Mouse (Mus musculus) thymus, adult 2 months (tissue): ENCODE measurements around the gene Zdhhc6. TPM values are rescaled to one million over a fixed set of nuclear protein-coding genes. Genes with fewer than 3 reads are reported as not detected.

Source experiments
- DNase-seq: peaks from one replicate; pipeline ENCODE4 v3.0.0; 2021
- H3K27ac ChIP-seq: fragments of 200-500 bp; 2 replicates; pipeline ENCODE4 v1.5.1; 2012; ENCODE audit warnings: low read length, control low read depth; ENCODE audit not compliant: control insufficient read depth, insufficient read depth
- H3K27me3 ChIP-seq: fragments of 200-500 bp; 2 replicates; pipeline ENCODE4 v1.6.1; 2012; ENCODE audit warnings: mild to moderate bottlenecking, low read length, moderate library complexity, mixed read lengths; ENCODE audit not compliant: control insufficient read depth, insufficient read depth
- H3K36me3 ChIP-seq: fragments of 200-500 bp; 2 replicates; pipeline ENCODE4 v1.6.1; 2012; ENCODE audit warnings: mild to moderate bottlenecking, low read length, moderate library complexity; ENCODE audit not compliant: control insufficient read depth, insufficient read depth
- H3K4me1 ChIP-seq: fragments of 200-500 bp; replicated peaks from 2 replicates; pipeline ENCODE4 v1.6.1; 2012; ENCODE audit warnings: low read length; ENCODE audit not compliant: control insufficient read depth, insufficient read depth
- H3K4me3 ChIP-seq: fragments of 200-500 bp; 2 replicates; pipeline ENCODE4 v1.5.1; 2012; ENCODE audit warnings: mild to moderate bottlenecking, low read length, control low read depth, moderate library complexity; ENCODE audit not compliant: control insufficient read depth, insufficient read depth
- CTCF ChIP-seq: fragments of 200-500 bp; IDR thresholded peaks from 2 replicates; pipeline ENCODE4 v1.5.1; 2012; ENCODE audit warnings: mild to moderate bottlenecking, control low read depth, low read length, moderate library complexity, borderline replicate concordance; ENCODE audit not compliant: control insufficient read depth, poor library complexity, insufficient read depth; ENCODE audit errors: extremely low read depth
- POLR2A ChIP-seq: fragments of 200-500 bp; IDR thresholded peaks from 2 replicates; pipeline ENCODE4 v1.6.1; 2012; ENCODE audit warnings: mild to moderate bottlenecking, low read length, control low read depth, moderate library complexity; ENCODE audit not compliant: control insufficient read depth, poor library complexity, insufficient read depth; ENCODE audit errors: extremely low read depth
- WGBS: fragments of 180-500 bp; shearing (Covaris S2); methylation state at CpG from one replicate; pipeline ENCODE4 v1.1.7; 2018; 5-methylcytosine and 5-hydroxymethylcytosine counted together
- polyA plus RNA-seq: library from polyadenylated mRNA; depleted of rRNA; stranded (reverse); fragments of >200 nt; gene quantifications from 2 replicates; pipeline ENCODE4 v1.2.3, GENCODE M21; 2012

Zdhhc6 gene
- polyA plus RNA-seq, 1 experiment = 11.4 TPM

- no peak overlapping the region for H3K27ac ChIP-seq
- H3K4me3 ChIP-seq = no peak overlapping the region
- WGBS = 98% methylated on average over 2 of the region's 2 CpGs
- no peak for DNase-seq
- H3K27me3 ChIP-seq = no peaks in the 10 kb centered on the region
- no peaks in the 10 kb centered on the region for H3K4me1 ChIP-seq
- TF ChIP-seq POLR2A (no peak), CTCF (no peak)
- H3K36me3 ChIP-seq = peaks cover 28% of the 10 kb centered on the region
These were observed 2.2 kb downstream of the Zdhhc6 start for GRCm38 (mm10) chr19:55313649-55314048.

GRCm38 (mm10) chr19:55311874-55312273 lies 4.0 kb downstream of the Zdhhc6 start:
- DNase-seq = no peak
- peaks cover 32% of the 10 kb centered on the region for H3K36me3 ChIP-seq
- no peaks in the 10 kb centered on the region for H3K4me1 ChIP-seq
- H3K27ac ChIP-seq = no peak overlapping the region
- 96% methylated on average over 8 of the region's 8 CpGs for WGBS
- TF ChIP-seq CTCF (no peak), POLR2A (no peak)
- no peaks in the 10 kb centered on the region for H3K27me3 ChIP-seq
- H3K4me3 ChIP-seq = no peak overlapping the region

GRCm38 (mm10) chr19:55305024-55305423 lies 10.8 kb downstream of the Zdhhc6 start:
- Histone ChIP-seq H3K4me3 (no peak overlapping the region), H3K4me1 (no peaks in the 10 kb centered on the region), H3K27ac (no peak overlapping the region), H3K27me3 (no peaks in the 10 kb centered on the region), H3K36me3 (peaks cover 40% of the 10 kb centered on the region)
- no peak for TF ChIP-seq CTCF
- no peak for TF ChIP-seq POLR2A
- no peak for DNase-seq

DNA sequence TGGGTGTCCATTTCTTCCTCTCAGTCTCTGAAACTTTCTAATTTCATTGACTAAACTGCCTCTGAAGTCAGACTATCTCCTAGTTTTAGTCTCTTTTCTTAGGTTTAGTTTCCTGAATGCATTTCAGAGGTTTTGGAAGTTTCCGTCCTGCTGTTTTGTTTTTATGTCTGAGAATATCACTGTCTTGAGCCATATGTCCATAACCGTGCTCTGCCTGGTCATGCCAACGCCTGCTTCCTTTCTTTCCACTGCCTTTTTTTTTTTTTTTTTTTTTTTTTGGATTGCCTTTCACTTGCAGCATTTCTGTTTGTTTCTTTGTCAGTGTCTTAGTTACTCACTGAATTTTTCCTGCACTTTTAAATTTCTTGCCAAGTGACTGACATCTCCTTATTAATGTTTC lies 15.3 kb downstream of the Zdhhc6 start:
- peaks cover 39% of the 10 kb centered on the region for H3K36me3 ChIP-seq
- 93% methylated on average over 3 of the region's 3 CpGs for WGBS
- H3K27me3 ChIP-seq = no peaks in the 10 kb centered on the region
- no peak overlapping the region for H3K4me3 ChIP-seq
- TF ChIP-seq CTCF (no peak), POLR2A (no peak)
- DNase-seq = no peak
- H3K27ac ChIP-seq = no peak overlapping the region
- H3K4me1 ChIP-seq = no peaks in the 10 kb centered on the region

DNA sequence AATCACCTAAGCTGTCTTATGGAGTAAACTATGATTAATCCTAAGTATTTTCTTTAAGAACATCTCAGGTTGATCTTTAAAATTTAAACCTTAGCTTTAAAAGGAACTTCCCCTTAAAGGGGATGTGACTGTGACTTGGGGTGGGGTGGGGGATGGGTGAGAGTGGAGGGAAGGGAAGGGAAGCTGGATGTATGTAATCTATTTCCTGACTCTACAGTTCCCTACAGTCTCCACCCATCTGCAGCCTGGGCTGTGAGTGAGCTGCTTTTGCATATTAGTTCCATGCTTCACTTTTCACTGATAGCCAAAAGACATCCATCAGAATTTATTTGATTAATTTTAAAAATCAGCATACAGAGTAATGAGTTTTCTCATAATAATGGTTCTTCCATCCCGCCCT lies 16.5 kb downstream of the Zdhhc6 start:
- no peaks in the 10 kb centered on the region for H3K27me3 ChIP-seq
- 98% methylated on average over 1 of the region's 1 CpGs for WGBS
- TF ChIP-seq CTCF (no peak), POLR2A (no peak)
- DNase-seq = no peak
- no peak overlapping the region for H3K27ac ChIP-seq
- H3K36me3 ChIP-seq = peaks cover 50% of the 10 kb centered on the region
- no peaks in the 10 kb centered on the region for H3K4me1 ChIP-seq
- H3K4me3 ChIP-seq = no peak overlapping the region

- Histone ChIP-seq H3K4me3 (no peak overlapping the region), H3K27me3 (no peaks in the 10 kb centered on the region), H3K36me3 (peaks cover 53% of the 10 kb centered on the region), H3K4me1 (no peaks in the 10 kb centered on the region), H3K27ac (no peak overlapping the region)
- DNase-seq = no peak
- TF ChIP-seq CTCF (no peak), POLR2A (no peak)
- WGBS = 87% methylated on average over 5 of the region's 5 CpGs
These were observed 17.9 kb downstream of the Zdhhc6 start for GRCm38 (mm10) chr19:55297961-55298360.

DNA sequence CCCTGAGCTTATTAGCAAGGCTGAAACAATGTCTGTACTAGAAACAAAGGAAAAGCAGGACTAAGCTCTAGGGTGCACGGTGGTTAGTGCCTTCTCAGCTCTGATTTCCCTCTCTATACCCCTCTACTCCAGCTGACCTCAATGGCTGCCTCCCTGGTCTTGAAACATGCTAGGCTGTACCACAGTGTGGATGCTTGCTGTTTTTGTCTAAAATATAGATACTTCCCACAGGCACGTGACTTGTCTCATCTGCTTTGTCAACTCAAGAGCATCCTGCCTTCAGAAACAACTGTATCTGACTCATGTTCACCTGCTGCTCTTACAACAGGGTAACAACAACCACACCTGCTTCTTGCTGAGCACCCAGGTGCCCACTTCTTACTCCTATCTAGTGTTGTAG lies 18.3 kb downstream of the Zdhhc6 start:
- no peak for DNase-seq
- Histone ChIP-seq H3K4me1 (no peaks in the 10 kb centered on the region), H3K36me3 (peaks cover 53% of the 10 kb centered on the region), H3K27me3 (no peaks in the 10 kb centered on the region), H3K27ac (no peak overlapping the region), H3K4me3 (no peak overlapping the region)
- WGBS = 97% methylated on average over 2 of the region's 2 CpGs
- no peak for TF ChIP-seq POLR2A
- no peak for TF ChIP-seq CTCF
